Mouse (Mus musculus) cortical plate, adult 2 months (tissue): ENCODE measurements around the gene Sh3d21.

Source experiments
- CTCF ChIP-seq: fragments of 200-500 bp; IDR thresholded peaks from 2 replicates; pipeline ENCODE4 v1.5.1; 2011; ENCODE audit warnings: mild to moderate bottlenecking, control low read depth, low read length; ENCODE audit not compliant: insufficient read depth; ENCODE audit errors: extremely low read depth
- POLR2A ChIP-seq: fragments of 200-500 bp; IDR thresholded peaks from 2 replicates; pipeline ENCODE4 v1.6.1; 2011; ENCODE audit warnings: mild to moderate bottlenecking, low read length, control low read depth; ENCODE audit not compliant: insufficient read depth; ENCODE audit errors: extremely low read depth

- TF ChIP-seq CTCF (no peak), POLR2A (no peak)
Observed at GRCm38 (mm10) chr4:126132636-126133264, 30.5 kb downstream of the Sh3d21 start.
